Mouse (Mus musculus) bone marrow, adult 2 months (tissue): ENCODE data around the gene Dio1. TPM values are rescaled to one million over a fixed set of nuclear protein-coding genes. Genes with fewer than 3 reads are reported as not detected.

Experiments used
- H3K27ac ChIP-seq: fragments of 200-500 bp; 2 replicates; pipeline ENCODE4 v1.5.1; 2012; ENCODE audit warnings: low read depth, mild to moderate bottlenecking, control low read depth, inconsistent platforms, low read length; ENCODE audit not compliant: control insufficient read depth, poor library complexity, insufficient read depth
- H3K4me1 ChIP-seq: fragments of 200-500 bp; 2 replicates; pipeline ENCODE4 v1.6.1; 2011; ENCODE audit warnings: low read length; ENCODE audit not compliant: control insufficient read depth, insufficient read depth
- H3K4me3 ChIP-seq: fragments of 200-500 bp; replicated peaks from 2 replicates; pipeline ENCODE3; 2011; ENCODE audit warnings: mild to moderate bottlenecking, low read depth, low read length, control low read depth; ENCODE audit not compliant: control insufficient read depth
- CTCF ChIP-seq: fragments of 200-500 bp; IDR thresholded peaks from 2 replicates; pipeline ENCODE4 v1.5.1; 2011; ENCODE audit warnings: low read length, control low read depth; ENCODE audit not compliant: control insufficient read depth, insufficient read depth
- POLR2A ChIP-seq: fragments of 200-500 bp; IDR thresholded peaks from 2 replicates; pipeline ENCODE4 v1.6.1; 2011; ENCODE audit warnings: low read depth, mild to moderate bottlenecking, control low read depth, low read length, borderline replicate concordance; ENCODE audit not compliant: control insufficient read depth
- WGBS: fragments of 180-500 bp; shearing (Covaris S2); methylation state at CpG from one replicate; pipeline ENCODE4 v1.1.7; 2018; 5-methylcytosine and 5-hydroxymethylcytosine counted together
- polyA plus RNA-seq: library from polyadenylated mRNA; stranded (reverse); fragments of >200 nt; gene quantifications from 2 replicates; pipeline ENCODE4 v1.2.4, GENCODE M21; 2011; ENCODE audit warnings: low replicate concordance; ENCODE audit not compliant: missing spikeins, insufficient read depth, insufficient read length

Gene Dio1
- polyA plus RNA-seq, 1 experiment = 0.90 TPM

DNA sequence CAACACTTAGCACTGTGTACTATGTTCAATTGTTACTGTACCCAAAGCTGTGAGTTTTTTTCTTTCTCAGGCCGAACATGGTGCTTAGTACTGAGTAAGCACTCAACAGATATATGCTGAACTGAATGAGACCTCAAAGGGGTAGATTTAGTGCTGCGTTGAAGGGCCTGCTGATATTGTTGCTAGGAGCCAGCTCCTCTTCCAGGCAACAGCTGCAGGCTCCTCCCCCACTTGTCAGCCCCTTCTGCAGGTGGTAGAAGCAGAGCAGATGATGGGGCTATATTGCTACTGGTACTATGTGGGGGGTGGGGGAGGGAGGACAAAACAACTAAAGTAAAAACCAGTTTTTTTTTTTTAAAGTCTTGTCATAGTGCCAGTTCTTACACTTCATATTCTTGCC, 57.5 kb downstream of the Dio1 start:
- peaks cover 1% of the 10 kb centered on the region; the same call in 1 of the 2 replicates for H3K4me1 ChIP-seq
- no peak overlapping the region for H3K4me3 ChIP-seq
- 77% methylated on average over 2 of the region's 2 CpGs for WGBS
- no peak overlapping the region for H3K27ac ChIP-seq
- TF ChIP-seq POLR2A (no peak), CTCF (no peak)

DNA sequence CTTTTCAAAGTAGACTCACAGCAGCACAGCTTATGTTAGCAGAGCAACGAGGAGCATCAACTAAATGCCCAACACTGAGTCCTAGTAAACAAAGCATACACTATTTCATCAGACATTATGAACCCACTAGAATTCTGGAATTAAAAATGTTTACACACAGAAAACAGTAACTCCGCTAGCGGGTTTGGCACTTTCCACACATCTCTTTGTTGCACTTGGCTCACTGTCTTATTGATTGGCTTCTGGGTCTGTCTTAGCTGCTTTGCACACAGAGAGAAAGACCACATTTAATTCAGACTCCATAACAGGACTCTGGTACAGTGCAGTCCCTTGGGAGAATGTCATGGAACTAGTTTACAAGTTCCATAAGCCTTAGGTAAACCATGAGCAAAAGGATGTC, 58.9 kb downstream of the Dio1 start:
- Histone ChIP-seq H3K4me1 (peaks cover 1% of the 10 kb centered on the region; the same call in 1 of the 2 replicates), H3K4me3 (no peak overlapping the region), H3K27ac (no peak overlapping the region)
- TF ChIP-seq POLR2A (no peak), CTCF (no peak)
- WGBS = 89% methylated on average over 3 of the region's 3 CpGs

DNA sequence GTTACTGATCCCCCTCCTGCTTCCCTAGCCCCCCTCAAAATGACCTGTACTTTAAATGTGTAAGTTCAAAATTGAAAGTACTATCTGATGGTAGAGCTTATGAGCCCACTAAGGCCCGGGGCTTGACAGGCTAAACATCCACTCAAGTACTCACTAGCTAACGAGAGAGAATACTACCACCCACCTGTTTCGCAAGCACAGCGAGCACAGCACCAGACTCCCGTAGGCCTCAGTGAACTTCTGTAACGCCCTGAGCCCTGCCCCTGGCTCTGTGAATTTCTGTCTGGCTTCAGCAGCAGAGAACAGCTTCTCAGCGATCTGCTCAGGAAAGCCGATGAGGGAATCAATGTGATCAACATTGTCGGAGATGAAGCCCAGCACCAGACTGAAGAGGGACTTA, 59.9 kb downstream of the Dio1 start:
- TF ChIP-seq POLR2A (no peak), CTCF (no peak)
- WGBS = 66% methylated on average over 9 of the region's 9 CpGs
- Histone ChIP-seq H3K27ac (no peak overlapping the region), H3K4me1 (no peaks in the 10 kb centered on the region; the same call in 1 of the 2 replicates), H3K4me3 (no peak overlapping the region)

DNA sequence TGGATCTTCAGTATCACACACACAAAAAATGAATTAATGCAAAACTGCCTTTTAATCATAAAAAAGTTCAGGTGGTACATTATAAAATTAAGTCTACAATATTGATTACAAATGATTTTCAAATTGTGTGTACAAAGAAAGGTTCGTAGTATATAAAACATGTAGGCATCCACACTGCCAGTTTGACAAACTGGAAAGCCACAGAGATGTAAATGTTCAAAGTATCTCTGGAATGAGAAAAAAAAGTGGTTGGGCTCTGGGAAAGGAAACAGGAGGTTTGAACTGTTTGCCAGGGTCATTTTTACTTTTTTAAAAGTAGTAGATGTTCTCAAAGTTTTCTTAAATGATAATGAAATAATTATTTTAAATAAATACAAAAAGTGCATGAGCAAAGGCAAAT, 60.9 kb downstream of the Dio1 start:
- 75% methylated on average over 1 of the region's 1 CpGs for WGBS
- no peak overlapping the region for H3K4me3 ChIP-seq
- TF ChIP-seq POLR2A = no peak
- TF ChIP-seq CTCF = no peak
- H3K27ac ChIP-seq = no peak overlapping the region
- H3K4me1 ChIP-seq = no peaks in the 10 kb centered on the region; the same call in 1 of the 2 replicates

DNA sequence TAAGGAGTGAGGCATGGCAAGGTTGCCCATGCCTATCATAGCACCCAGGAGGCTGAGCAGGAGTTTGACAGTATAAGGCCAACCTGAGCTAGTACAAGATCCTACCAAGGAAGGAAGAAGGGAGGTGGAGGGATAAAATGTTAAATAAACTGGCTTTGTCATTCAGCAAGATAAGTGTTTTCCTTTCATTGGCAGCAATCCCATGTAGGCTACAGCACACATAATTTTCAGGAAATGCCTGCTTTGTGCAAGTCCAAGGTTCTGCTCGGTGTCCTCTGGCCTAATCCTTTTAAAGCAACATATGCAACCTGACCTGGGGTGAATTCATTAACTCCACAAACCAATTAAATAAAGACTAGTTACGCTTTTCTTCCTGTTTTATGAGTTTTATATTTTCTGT, 61.6 kb downstream of the Dio1 start:
- TF ChIP-seq CTCF = no peak
- no peak for TF ChIP-seq POLR2A
- H3K4me1 ChIP-seq = no peaks in the 10 kb centered on the region; the same call in 1 of the 2 replicates

DNA sequence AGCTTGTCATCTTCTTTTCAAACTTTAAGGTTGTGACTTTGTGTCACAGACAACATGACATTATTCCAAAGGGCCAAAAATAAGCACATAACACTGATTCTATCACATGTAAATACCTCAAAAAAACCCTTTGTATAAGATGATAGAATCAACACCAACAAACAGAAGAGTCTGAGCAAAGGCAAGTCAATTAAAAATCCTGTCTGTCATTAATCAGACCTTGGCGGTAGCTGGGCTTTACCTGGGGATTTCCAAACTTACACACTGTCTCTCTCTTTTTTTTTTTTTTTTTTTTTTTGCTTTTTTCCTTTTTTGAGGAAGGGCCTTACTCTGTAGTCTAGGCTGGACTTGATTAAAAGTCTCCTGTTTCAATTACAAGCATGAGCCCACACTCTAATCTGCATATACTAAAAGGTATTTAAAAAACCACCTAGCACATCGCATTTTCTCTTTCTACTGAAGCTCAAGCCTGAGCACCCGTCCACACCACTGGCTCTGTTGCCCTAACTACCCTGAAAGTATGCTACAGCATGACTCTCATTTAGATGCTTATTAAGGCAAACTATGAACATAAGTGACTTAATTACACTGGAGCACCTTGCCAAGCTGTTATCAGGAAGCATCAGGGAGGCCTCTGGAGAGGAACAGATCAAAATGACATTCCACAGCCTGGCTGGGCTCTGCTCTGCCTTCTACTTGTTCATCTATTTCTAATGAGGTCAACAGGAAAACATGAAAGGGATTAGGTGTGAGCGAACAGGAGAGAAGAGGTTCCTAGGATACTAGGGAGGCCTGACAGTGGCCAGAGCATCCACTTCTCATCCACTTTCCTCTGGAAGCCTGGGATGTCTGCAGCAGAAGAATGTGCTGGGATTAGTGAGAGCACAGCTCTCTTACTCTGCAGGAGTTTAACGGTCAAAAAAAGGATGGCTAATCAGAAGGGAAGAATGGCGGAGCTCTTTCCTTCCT, 63.3 kb downstream of the Dio1 start:
- no peak overlapping the region for H3K4me3 ChIP-seq
- TF ChIP-seq CTCF (no peak), POLR2A (no peak)
- WGBS = 87% methylated on average over 6 of the region's 6 CpGs
- H3K27ac ChIP-seq = no peak overlapping the region
- H3K4me1 ChIP-seq = no peaks in the 10 kb centered on the region; the same call in 1 of the 2 replicates

More for the DNA sequence above, 61.6 kb downstream of the Dio1 start:
- Histone ChIP-seq H3K27ac (no peak overlapping the region), H3K4me3 (no peak overlapping the region)
- WGBS = 58% methylated on average over 2 of the region's 2 CpGs

Other genes with a start within 250 kb of the Dio1 start
- 37.4 and 40.1 TPM in 2 replicates for gene Mrpl37, start 240.3 kb downstream of the Dio1 start, polyA plus RNA-seq
- 1.5 and 4.7 TPM in 2 replicates for gene Cyb5rl, start 240.2 kb downstream of the Dio1 start, polyA plus RNA-seq
- not detected in 2 replicates for gene Cdcp2, start 210.3 kb downstream of the Dio1 start, polyA plus RNA-seq
- gene Tmem59, start 128.8 kb downstream of the Dio1 start, polyA plus RNA-seq = 30.6 and 44.6 TPM in 2 replicates
- 26.5 and 33.5 TPM in 2 replicates for gene Tceanc2, start 128.1 kb downstream of the Dio1 start, polyA plus RNA-seq
- not detected in 2 replicates for gene Ldlrad1, start 98.0 kb downstream of the Dio1 start, polyA plus RNA-seq
- gene Lrrc42, start 53.6 kb downstream of the Dio1 start, polyA plus RNA-seq = 5.9 and 16.0 TPM in 2 replicates
- 2.7 and 4.1 TPM in 2 replicates for gene Hspb11, start 53.6 kb downstream of the Dio1 start, polyA plus RNA-seq
- 24.4 and 55.6 TPM in 2 replicates for gene Yipf1, start 7.2 kb upstream of the Dio1 start, polyA plus RNA-seq
- 5.0 and 17.2 TPM in 2 replicates for gene Ndc1, start 60.6 kb upstream of the Dio1 start, polyA plus RNA-seq
- gene Glis1, start 127.4 kb upstream of the Dio1 start, polyA plus RNA-seq = not detected in 2 replicates